Mouse (Mus musculus): Measurements from ENCODE around the gene Slc30a2. TPM values are rescaled to one million over a fixed set of nuclear protein-coding genes. Genes with fewer than 3 reads are reported as not detected.
"Not testable (repeated sequence)": the region's sequence is repeated elsewhere in the genome, so short reads cannot be mapped to it uniquely, and the experiment has no call there.

The Slc30a2 gene
- not detected for total RNA-seq (2021)

DNA sequence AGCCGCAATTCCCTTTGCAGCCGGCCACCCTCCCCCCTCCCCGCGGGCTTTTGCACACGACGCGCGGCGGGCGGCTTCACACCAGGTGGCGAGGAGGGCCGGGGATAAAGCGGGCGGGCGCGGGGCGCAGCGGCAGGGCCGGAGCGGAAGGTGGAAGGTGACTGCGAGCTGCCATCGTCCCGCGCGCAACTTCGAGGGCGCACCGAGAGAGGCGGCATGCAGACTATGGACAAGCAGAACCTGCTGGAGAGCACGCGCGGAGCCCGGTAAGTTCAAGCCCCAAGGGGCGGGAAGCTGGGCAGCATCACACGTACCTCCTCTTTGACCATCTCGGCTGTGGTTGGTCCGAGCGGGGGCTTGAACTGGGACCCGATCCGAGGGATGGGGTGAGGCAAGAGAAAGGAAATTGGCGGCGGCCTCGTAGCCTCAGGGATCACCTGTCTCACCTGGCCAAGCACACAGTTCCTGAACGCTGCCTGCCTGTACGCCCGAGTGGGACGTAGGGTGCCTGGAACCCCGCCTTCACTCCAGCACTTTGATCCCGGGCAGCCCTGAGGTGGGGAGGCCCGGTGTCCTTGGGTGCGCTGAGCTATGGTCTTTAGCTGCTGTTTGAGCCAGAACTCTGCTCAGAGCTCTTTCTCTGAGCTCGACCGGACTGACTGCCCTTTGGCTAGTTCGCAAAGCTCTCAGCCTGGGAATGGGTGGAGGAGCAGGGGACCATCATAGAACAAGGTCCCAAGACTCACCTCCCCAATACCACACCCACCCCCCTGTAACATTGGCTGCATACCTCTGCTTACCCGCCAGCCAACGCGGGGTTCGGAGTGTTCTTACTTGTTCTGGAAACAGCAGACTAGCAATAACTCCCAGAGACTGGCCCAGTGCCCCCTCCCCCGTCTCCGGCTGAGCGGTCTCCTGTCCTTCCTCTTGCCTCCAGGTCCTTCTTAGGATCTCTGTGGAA lies at the start of gene Slc30a2:
Slc30a2 (plus strand) TSS at position 111 of the 961 bp plus-strand sequence.
- DNase-seq (ENCODE audit: extremely low spot score in 1 of 2, low spot score in 2 of 2): no peak
- intact Hi-C loops (cut with DNase I): no loop called here

DNA sequence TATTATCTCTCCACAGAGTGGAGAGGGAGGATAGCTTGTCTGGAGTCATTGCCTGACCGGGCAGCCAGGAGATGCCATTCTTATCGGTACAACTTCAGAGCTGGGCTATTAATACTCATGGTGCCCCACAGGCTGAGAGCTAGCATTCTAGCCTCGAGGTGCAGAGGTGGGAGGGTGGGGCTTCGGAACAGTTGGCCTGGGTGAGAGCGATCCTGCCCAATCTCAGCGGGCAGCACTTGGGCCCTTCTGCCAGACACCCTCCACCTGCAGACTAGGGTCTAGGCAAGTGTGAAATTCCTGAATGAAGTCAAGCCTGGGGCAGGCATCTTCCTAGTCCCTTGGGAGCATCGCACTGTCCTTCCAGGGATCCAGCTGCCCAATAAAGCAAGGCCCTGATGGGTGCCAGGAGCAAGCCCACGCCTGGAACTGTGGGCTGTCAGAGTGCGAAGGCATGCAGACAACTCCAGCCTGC lies 49.3 kb upstream of the Slc30a2 start:
- intact Hi-C loops (cut with DNase I): loop anchor here (5.0 to 10.0 kb wide), 2 partner anchors 41 to 61 kb away; partner anchors contain the start of gene Grrp1
- no peak for DNase-seq (ENCODE audit: extremely low spot score in 1 of 2, low spot score in 2 of 2)

DNA sequence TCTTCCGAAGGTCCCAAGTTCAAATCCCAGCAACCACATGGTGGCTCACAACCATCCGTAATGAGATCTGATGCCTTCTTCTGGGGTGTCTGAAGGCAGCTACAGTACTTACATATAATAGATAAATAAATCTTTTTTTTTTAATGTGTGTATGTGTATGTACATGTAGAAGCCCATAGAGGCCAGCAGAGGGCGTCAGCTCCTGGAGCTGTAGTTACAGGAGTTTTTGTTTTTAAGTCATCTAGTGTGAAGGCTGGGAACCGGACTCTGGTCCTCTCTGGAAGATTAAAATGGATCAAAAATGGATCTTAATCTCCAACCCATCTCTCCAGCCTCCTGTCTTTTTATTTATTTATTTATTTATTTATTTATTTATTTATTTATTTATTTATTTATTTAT lies 46.9 kb upstream of the Slc30a2 start:
- intact Hi-C loops (cut with DNase I): loop anchor here (10.0 kb wide), 1 partner anchor 59 kb away; no protein-coding TSS in a partner anchor

DNA sequence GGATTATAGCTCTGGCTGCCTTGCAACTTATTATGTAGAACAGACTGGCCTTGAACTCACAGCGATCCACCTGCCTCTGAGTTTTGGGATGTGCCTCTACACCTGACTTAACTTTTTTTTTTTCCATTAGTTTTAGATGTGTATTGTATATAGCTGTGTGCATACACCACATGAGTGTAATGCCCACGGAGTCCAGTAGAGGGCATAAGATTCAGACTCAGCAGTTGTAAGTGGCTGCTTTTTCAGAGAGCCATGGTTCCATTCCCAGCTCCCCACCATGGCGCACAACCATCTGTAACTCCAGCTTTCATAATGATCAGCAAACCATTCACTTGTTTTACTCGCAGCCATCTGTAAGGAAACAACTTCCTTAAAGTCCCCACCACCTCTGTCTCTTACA lies 46.5 kb upstream of the Slc30a2 start:
- intact Hi-C loops (cut with DNase I): loop anchor here (10.0 kb wide), 1 partner anchor 58 kb away; no protein-coding TSS in a partner anchor
- DNase-seq (ENCODE audit: extremely low spot score in 1 of 2, low spot score in 2 of 2): no peak

More for the DNA sequence above, 46.9 kb upstream of the Slc30a2 start:
- not testable (repeated sequence) for DNase-seq (ENCODE audit: extremely low spot score in 1 of 2, low spot score in 2 of 2)

DNA sequence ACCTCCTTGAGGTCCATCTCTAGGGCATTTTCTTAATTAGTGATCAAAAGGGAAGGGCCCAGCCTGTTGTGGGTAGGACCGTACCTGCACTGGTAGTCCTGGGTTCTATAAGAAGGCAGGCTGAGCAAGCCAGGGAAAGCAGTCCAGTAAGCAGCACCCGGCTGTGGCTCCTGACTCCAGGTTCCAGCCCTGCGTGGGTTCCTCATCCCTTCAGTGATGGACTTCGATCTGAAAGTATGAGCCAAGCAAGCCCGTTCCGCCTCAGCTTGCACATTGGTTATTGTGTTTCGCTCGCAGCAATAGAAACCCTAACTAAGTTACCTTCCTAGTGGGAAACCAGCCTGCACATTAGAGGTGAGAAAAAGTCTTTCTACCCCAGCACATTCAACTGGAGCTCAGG lies 45.6 kb upstream of the Slc30a2 start:
- intact Hi-C loops (cut with DNase I): loop anchor here (10.0 kb wide), 1 partner anchor 57 kb away; no protein-coding TSS in a partner anchor
- DNase-seq (ENCODE audit: extremely low spot score in 1 of 2, low spot score in 2 of 2): no peak

DNA sequence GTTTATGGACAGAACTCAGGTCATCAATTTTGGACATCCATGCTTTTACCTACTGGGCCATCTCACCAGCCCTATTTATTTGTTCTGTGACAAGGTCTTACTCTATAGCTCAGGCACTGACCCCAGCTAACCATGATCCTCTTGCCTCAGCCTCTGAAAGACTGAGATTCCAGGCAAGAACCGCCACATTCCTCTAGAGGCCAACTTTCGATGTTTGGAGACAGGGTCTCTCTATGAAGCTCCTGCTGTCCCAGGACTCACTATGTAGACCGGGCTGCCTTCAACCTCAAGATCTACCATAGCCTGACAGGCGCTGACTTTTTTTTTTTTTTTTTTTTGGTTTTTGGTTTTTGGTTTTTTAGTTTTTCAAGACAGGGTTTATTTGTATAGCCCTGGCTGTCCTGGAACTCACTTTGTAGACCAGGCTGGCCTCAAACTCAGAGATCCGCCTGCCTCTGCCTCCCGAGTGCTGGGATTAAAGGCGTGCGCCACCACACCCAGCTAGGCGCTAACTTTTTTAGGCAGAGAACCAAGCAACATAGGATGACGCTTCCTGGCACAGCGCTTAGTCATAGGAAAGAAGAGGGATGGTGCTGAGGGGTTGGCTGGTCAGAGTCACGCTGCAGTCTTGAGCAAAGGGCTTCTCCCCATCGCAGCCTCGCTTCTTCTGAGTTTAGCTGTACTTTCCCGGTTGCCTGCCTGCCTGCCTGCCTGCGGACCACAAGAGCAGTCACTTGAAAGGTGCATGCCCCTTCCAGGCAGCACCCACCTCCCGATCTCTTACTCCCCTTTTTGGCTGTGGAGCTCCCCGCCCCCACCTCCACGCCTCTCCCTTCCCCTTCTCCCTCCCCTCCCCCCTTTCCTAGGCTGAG lies 44.1 kb upstream of the Slc30a2 start:
- intact Hi-C loops (cut with DNase I): loop anchor here (10.0 kb wide), 1 partner anchor 56 kb away; no protein-coding TSS in a partner anchor
- no peak for DNase-seq (ENCODE audit: extremely low spot score in 1 of 2, low spot score in 2 of 2)

DNA sequence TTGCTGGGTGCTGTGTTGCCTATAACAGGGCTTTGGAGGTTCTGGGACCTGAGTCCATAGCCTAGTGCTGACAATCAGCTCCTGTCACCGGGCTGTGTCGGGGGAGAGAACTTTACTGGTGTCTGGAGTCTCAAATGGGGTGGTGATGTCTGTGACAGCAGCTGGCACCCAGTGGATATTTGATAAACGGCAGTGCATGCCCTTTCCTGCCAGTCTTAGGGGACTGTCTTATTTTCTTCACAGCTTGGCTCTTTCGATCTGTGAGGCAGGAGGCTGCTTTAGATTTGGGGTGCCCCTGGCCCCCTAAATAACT lies 43.5 kb upstream of the Slc30a2 start:
- DNase-seq (ENCODE audit: extremely low spot score in 1 of 2, low spot score in 2 of 2): no peak
- intact Hi-C loops (cut with DNase I): loop anchor here (10.0 kb wide), 1 partner anchor 55 kb away; no protein-coding TSS in a partner anchor

DNA sequence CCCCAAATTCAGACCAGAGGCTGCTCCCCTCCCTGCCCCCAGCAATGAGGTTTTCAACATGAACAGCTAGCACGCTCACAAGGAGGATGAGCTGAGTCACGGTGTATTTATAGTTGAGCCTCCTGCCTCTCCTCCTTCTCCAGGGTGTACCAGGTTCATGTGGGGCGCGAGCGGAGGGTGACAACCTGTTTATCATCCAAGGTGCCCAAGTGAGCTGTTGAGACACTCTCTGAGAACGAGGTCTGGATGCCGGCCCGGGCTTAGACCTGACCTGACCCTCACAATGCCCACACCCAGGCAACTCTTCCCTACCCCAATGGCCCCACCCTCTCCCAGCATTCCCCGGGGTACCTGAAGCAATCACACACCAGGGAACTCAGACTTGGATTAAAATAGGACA lies 42.7 kb upstream of the Slc30a2 start:
- DNase-seq (ENCODE audit: extremely low spot score in 1 of 2, low spot score in 2 of 2): no peak
- intact Hi-C loops (cut with DNase I): no loop called here

DNA sequence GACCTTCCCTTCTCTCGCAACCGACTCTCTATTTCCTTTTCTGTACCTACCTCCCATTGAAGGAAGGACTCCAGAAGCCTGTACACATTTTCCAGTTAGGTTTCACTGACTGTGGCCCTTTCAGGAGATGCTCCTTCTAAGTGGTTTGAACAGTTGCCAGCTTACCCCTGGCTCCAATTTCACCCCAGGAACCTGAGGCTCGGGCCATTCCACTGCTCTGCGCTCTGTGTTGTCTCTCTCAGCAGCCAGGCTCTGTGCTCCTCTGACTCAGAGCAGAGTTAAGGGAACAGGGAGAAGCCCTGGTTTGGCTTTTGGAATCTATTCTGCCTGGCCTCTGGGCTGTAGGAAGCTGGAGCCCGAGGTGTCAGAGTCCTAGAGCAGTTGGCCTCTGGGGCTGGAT lies 40.9 kb upstream of the Slc30a2 start:
- DNase-seq (ENCODE audit: extremely low spot score in 1 of 2, low spot score in 2 of 2): no peak
- intact Hi-C loops (cut with DNase I): no loop called here

DNA sequence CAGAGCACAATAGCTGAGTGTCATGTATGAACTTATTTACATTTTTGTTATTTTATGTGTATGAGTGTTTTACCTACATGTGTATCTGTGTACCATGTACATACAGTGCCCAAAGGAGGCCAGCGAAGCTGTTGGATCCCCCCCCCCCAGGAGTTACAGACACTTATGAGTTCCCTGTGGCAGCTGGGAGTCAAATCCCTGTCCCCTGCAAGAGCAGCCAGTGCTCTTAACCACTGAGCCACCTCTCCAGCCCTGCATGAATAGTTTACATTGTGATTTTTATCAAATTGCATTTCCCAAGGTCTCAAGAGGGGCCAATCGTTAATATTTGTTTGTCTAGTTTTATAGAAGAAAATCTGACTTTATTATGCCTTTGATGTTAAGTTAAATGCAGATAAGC lies 36.0 kb upstream of the Slc30a2 start:
- intact Hi-C loops (cut with DNase I): no loop called here
- no peak for DNase-seq (ENCODE audit: extremely low spot score in 1 of 2, low spot score in 2 of 2)

DNA sequence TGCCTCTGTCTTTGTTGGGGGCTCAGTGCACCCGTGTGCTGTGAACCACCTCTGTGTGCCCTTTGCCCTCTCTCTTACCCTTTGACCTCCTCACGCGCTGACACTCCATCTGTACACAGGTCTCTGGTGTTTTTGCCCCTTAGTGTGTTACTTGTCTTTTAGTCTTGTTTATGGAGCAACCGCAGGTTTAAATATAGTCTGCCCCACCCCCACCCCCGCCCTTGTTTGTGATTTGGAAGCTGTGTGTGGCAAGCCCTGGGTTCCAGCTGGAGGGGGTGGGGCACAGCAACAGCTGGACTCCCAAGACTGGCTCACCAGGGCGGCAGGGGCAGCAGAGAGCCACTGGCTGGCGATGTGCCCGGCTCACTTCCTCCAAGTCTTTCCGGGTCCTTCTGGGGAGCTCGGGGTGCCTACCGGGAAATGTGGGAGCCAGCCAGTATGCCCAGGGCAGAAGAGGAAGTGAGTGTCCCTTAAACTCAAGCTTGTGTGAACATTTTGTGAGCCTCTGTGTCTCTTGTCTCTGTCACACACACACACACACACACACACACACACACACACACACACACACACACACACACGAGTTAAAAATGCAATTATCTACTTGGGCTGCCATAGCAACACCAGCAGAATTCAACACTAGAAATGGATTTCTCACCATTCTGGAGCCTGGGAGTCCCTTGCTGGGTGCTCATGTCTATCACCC lies 35.5 kb upstream of the Slc30a2 start:
- DNase-seq (ENCODE audit: extremely low spot score in 1 of 2, low spot score in 2 of 2): peak; percentile 59 to 89
- intact Hi-C loops (cut with DNase I): no loop called here

DNA sequence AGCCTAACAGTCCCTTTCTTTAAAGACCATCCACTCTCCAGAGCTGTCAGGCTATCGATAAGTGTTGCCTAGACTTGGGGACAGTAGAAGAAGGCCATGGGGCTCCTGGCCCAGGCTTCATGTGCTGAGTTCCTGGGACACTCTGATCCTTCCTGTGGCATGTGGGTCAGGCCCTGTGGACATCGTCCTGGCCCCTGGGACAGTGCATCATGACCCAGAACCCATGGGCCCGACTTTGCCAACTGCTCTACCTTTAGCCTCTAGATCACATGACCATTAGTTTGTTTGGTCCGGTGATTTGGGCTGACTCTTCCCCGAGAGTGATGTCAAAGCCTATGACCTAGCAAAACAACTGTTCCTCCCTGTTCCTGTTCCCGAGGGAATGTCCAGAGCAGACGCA lies 32.9 kb upstream of the Slc30a2 start:
- intact Hi-C loops (cut with DNase I): no loop called here

DNA sequence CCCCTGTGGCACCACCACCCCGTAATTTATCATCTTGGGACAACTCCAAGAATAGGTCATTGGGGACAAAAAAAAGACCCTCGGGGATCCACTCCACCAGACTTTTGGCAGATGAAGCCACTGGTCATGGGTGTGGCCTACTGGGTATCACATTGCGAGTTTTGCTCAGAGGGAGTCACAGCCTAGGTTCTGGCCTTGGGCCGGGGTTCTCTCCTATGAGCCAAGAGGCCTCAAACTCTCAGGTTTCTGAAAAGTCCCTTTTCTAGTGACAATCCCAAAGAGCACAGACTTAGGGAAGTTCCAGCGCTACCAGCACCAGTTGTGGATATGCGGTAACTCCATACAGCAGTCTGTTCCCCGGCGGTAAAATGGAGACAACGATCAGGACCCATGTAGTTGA lies 32.3 kb upstream of the Slc30a2 start:
- no peak for DNase-seq (ENCODE audit: extremely low spot score in 1 of 2, low spot score in 2 of 2)
- intact Hi-C loops (cut with DNase I): no loop called here

More for the DNA sequence above, 32.9 kb upstream of the Slc30a2 start:
- DNase-seq (ENCODE audit: extremely low spot score in 1 of 2, low spot score in 2 of 2): no peak

DNA sequence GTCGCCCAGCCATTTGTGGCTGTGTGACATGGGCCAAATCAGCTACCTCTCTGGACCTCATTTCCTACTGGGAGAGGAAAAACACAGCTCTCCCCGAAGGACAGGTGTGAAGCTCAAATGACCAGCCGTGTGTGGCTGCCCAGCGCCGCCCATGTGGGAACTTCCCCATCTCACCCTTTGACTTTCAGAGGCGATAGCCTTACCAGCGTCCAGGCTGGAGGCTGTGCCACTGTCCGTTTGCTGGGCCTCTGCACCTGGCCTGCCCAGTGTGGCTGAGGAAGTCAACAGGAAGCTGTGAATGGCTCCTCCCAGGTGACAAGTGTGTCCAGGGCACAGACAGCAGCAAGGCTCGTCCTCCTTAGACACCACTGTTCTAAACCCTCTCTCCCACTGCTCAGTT lies 31.2 kb upstream of the Slc30a2 start:
- DNase-seq (ENCODE audit: extremely low spot score in 1 of 2, low spot score in 2 of 2): no peak
- intact Hi-C loops (cut with DNase I): no loop called here

DNA sequence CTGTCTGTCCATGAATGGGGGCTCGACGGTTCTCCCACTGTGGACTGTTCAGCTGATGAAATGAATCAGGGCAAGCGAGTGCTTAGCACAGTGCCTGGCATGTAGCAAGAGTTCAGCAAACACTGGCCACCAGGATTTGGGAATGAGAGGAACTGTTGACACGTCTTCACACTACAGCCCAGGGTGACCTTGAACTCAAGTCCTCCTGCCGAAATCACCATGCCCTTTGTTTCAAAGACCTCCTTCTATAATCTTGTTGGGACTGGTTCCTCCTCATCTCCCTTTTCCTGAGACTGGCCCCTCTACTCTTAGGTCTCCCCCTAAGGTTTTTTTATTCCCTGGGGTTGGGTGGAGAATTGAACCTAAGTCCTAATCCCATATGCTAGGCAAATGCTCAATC lies 30.6 kb upstream of the Slc30a2 start:
- intact Hi-C loops (cut with DNase I): no loop called here
- no peak for DNase-seq (ENCODE audit: extremely low spot score in 1 of 2, low spot score in 2 of 2)

DNA sequence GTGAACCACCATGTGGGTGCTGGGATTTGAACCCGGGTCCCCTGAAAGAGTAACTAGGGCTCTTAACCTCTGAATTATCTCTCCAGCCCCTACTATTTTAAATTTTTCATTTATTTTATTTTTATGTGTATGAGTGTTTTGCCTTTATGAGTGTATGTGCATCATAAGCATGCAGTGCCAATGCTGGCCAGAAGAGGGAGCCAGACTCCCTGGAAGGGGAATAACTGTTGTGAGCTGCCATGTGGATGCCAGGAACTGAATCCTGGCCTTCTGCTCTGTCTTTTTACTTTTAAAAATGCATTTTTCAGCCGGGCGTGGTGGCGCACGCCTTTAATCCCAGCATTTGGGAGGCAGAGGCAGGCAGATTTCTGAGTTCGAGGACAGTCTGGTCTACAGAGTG lies 30.1 kb upstream of the Slc30a2 start:
- intact Hi-C loops (cut with DNase I): no loop called here
- DNase-seq (ENCODE audit: extremely low spot score in 1 of 2, low spot score in 2 of 2): peak in 1 of 2 experiments; percentile 39

DNA sequence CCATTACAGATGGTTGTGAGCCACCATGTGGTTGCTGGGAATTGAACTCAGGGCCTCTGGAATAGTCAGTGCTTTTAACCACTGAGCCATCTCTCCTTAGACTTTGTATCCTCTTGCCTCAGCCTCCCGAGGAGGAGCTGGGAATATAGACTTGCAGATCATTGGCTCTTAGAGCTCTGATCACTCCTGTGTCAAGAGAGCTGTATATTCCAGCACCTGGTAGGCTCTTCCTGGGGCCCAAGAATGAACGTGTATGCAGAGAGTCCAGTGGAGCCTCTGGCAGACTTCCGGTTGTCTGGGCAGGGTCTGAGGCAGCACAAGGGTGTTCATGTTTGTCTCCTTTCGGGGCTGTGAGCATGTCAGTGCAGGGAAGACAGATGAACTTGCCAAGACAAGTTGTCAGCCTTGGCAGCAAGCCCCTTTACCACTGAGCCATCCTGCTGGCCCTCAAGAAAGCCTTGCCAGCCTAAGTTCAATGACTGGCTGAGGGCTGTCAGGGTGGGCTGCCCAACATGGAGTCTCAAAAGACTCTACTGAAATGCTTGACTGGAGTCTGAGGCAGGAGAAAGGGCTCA lies 28.8 kb upstream of the Slc30a2 start:
- intact Hi-C loops (cut with DNase I): no loop called here
- DNase-seq (ENCODE audit: extremely low spot score in 1 of 2, low spot score in 2 of 2): no peak

DNA sequence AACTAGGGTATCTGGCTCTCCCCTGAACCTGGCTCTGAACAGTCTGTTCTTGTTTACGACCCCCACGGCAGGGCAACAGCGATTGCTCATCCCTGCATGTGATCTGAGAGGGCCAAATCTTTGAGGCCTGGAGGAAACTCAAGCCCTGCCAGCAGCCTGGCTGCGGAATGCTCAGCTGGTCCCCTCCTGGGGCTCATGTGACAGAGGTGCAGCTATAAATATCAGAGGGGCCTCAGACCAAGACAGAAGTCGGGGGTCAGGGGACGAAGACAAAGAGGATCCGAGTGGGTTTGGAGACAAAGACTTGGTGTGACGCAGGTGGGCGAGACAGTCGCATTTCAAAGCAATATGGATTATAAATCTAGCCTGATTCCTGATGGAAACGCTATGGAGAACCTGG lies 28.1 kb upstream of the Slc30a2 start, which contains the start of gene Trim63:
Trim63 (plus strand) TSS at position 245 of the 400 bp plus-strand sequence.
- peak in 1 of 2 experiments; percentile 33 for DNase-seq (ENCODE audit: extremely low spot score in 1 of 2, low spot score in 2 of 2)

More for the DNA sequence above, 28.1 kb upstream of the Slc30a2 start, which contains the start of gene Trim63:
- intact Hi-C loops (cut with DNase I): no loop called here

Measured in left cerebral cortex, postnatal 10 days (tissue).